Mouse (Mus musculus) liver, adult 2 months (tissue): ENCODE measurements around the gene Dlg2.

Experiments used
- CTCF ChIP-seq: fragments of 200-500 bp; IDR thresholded peaks from 2 replicates; pipeline ENCODE4 v1.5.1; 2011; ENCODE audit warnings: low read depth, low read length, control low read depth
- POLR2A ChIP-seq: fragments of 200-500 bp; IDR thresholded peaks from 2 replicates; pipeline ENCODE4 v1.6.1; 2011; ENCODE audit warnings: low read length, control low read depth; ENCODE audit not compliant: insufficient read depth; ENCODE audit errors: extremely low read depth

DNA sequence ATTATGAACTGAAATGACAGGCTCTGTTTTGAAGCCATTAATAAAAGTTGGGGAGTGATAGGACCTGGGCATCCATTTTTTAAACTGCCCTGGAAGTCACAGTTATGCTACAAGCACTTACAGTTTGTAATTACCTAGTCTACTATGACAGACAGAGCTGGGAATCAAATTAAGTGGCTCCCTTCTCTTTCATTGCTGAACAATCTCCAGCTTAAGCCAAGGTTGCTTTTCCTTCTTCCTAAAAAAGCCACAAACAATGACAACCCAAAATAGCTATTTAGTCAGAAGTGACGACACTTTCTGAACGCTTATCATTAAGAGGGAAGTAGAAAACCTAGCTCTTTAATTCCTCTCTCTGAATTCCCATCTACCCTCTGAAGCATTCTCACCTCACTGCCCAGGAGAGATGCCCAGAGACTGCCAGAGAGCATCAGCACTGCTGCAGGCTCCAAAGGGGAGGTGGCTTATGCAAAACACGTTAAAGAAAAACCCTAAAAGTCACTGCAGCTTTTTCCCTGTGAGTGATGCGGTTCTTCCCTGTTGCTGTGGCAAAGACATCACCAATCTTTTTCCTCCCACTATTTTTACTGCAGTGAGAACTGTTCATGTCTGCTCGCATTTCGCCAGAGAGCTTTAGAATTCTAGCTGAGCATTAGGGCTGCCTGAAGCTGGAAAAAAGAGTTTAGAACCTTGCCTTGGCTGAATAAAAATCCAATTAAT is 612.9 kb downstream of the Dlg2 start:
- TF ChIP-seq POLR2A (no peak), CTCF (no peak)
